Mouse (Mus musculus) midbrain, embryonic 15.5 days (tissue): ENCODE data around the gene Hoxb7. TPM values are rescaled to one million over a fixed set of nuclear protein-coding genes. Genes with fewer than 3 reads are reported as not detected.
A peak's percentile ranks its signal among the peaks of the same experiment; 100 is the strongest.

Experiments used
- ATAC-seq: fragments of 200-750 bp; cut with Nextera tagmentation; replicated peaks from 2 replicates; pipeline ENCODE4 v1.8.0; 2017; ENCODE audit warnings: moderate TSS enrichment
- H3K27ac ChIP-seq: fragments of 300-500 bp; sonication (generic); 2 replicates; pipeline ENCODE4 v1.5.1; 2015; ENCODE audit warnings: mild to moderate bottlenecking, inconsistent platforms
- H3K27me3 ChIP-seq: fragments of 300-500 bp; sonication (generic); replicated peaks from 2 replicates; pipeline ENCODE4 v1.6.1; 2015; ENCODE audit warnings: inconsistent platforms
- H3K36me3 ChIP-seq: fragments of 300-500 bp; sonication (generic); replicated peaks from 2 replicates; pipeline ENCODE4 v1.6.1; 2015; ENCODE audit warnings: inconsistent platforms
- H3K4me1 ChIP-seq: fragments of 300-500 bp; sonication (generic); 2 replicates; pipeline ENCODE4 v1.6.1; 2015; ENCODE audit warnings: inconsistent platforms
- H3K4me2 ChIP-seq: fragments of 300-500 bp; sonication (generic); 2 replicates; pipeline ENCODE4 v1.6.1; 2015; ENCODE audit warnings: inconsistent platforms, mild to moderate bottlenecking, moderate library complexity
- H3K4me3 ChIP-seq: fragments of 300-500 bp; sonication (generic); 2 replicates; pipeline ENCODE4 v1.5.1; 2015; ENCODE audit warnings: mild to moderate bottlenecking, inconsistent platforms
- H3K9ac ChIP-seq: fragments of 300-500 bp; sonication (generic); 2 replicates; pipeline ENCODE4 v1.6.1; 2015; ENCODE audit warnings: mild to moderate bottlenecking, inconsistent platforms
- H3K9me3 ChIP-seq: fragments of 300-500 bp; sonication (generic); 2 replicates; pipeline ENCODE4 v1.6.1; 2016; ENCODE audit warnings: inconsistent platforms
- WGBS: fragments of 180-500 bp; shearing (Covaris S2); methylation state at CpG from one replicate; pipeline ENCODE4 v1.1.7; 2015; ENCODE audit warnings: mixed read lengths; 5-methylcytosine and 5-hydroxymethylcytosine counted together
- polyA plus RNA-seq: library from polyadenylated mRNA; unstranded; fragments of >200 nt; fragmentation: Nextera tagmentation; extraction: Ambion mirVana; gene quantifications from 2 replicates; pipeline ENCODE4 v1.2.1, GENCODE M21; 2015

The Hoxb7 gene
- polyA plus RNA-seq, 1 experiment from 2014 or later: not detected

GRCm38 (mm10) chr11:96260310-96260970, 26.0 kb upstream of the Hoxb7 start:
- H3K27me3 ChIP-seq: peaks cover 96% of the 10 kb centered on the region
- no peak for ATAC-seq
- H3K9ac ChIP-seq: no peak overlapping the region
- no peaks in the 10 kb centered on the region for H3K36me3 ChIP-seq
- H3K4me2 ChIP-seq: no peak overlapping the region
- no peaks in the 10 kb centered on the region for H3K9me3 ChIP-seq
- 1% methylated on average over 23 of the region's 23 CpGs for WGBS
- H3K4me3 ChIP-seq: no peak overlapping the region
- H3K4me1 ChIP-seq: no peaks in the 10 kb centered on the region
- H3K27ac ChIP-seq: no peak overlapping the region

DNA sequence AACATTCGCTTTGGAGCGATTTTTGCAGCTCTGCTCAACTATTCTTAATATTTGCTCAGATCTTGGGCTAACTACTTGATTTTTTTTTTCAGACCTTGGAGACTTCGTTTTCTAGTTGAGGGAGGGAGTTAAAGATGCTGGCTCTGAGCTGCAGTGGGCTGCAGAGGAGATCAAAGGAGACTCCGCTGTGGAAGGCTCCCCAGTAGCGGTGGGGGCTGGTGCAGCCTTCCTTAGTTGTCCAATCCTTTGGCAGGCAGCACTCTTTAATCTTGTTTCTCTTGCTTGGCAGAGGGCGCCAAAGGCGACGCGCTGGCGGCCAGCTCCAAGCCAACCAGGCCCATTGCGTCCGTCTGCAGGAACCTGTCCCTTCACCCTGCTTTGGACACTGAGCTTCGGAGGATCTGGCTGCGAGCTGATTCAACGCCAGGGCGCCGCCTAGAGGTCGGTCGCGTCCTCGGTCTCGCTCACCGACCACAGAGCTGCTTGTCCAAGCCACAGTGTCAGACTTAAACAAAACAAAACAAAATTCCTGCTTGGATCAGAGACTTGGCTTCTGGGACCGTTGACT, 25.0 kb upstream of the Hoxb7 start:
- no peak overlapping the region for H3K4me3 ChIP-seq
- H3K27ac ChIP-seq: no peak overlapping the region
- no peaks in the 10 kb centered on the region for H3K36me3 ChIP-seq
- H3K9me3 ChIP-seq: no peaks in the 10 kb centered on the region
- 2% methylated on average over 24 of the region's 24 CpGs for WGBS
- no peak overlapping the region for H3K4me2 ChIP-seq
- ATAC-seq: no peak
- H3K4me1 ChIP-seq: no peaks in the 10 kb centered on the region
- peaks cover 96% of the 10 kb centered on the region for H3K27me3 ChIP-seq
- H3K9ac ChIP-seq: no peak overlapping the region

DNA sequence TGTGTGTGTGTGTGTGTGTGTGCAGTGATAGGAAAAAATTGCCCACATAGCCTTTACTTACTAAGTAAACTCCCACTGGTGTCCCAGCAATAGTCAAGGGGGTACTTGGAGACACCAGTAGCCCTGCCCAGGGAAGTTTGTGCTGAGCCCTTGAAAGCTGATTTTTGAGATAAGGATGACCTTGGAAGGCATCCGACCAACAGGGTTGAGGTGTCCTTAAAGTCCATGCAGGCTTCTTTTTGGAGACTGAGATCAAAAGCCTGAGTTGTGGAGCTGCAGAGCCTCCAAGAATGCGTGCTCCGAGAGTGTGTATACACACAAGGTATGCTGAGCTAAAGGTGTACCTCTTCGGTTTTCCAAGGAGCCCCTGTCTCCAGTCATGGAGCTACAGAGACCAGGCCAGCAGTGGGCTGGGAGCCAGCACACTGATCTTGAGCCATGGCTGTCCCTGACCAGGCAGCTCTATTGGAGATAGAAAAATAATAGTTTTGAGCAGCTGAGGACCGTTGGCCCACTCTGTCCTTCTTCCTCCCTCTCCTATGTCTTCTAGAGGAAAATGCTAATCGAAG, 24.1 kb upstream of the Hoxb7 start:
- Histone ChIP-seq H3K27ac (no peak overlapping the region), H3K9ac (no peak overlapping the region), H3K4me3 (no peak overlapping the region), H3K4me1 (no peaks in the 10 kb centered on the region), H3K27me3 (peaks cover 97% of the 10 kb centered on the region), H3K4me2 (no peak overlapping the region), H3K9me3 (no peaks in the 10 kb centered on the region), H3K36me3 (no peaks in the 10 kb centered on the region)
- 11% methylated on average over 6 of the region's 6 CpGs for WGBS
- ATAC-seq: no peak

DNA sequence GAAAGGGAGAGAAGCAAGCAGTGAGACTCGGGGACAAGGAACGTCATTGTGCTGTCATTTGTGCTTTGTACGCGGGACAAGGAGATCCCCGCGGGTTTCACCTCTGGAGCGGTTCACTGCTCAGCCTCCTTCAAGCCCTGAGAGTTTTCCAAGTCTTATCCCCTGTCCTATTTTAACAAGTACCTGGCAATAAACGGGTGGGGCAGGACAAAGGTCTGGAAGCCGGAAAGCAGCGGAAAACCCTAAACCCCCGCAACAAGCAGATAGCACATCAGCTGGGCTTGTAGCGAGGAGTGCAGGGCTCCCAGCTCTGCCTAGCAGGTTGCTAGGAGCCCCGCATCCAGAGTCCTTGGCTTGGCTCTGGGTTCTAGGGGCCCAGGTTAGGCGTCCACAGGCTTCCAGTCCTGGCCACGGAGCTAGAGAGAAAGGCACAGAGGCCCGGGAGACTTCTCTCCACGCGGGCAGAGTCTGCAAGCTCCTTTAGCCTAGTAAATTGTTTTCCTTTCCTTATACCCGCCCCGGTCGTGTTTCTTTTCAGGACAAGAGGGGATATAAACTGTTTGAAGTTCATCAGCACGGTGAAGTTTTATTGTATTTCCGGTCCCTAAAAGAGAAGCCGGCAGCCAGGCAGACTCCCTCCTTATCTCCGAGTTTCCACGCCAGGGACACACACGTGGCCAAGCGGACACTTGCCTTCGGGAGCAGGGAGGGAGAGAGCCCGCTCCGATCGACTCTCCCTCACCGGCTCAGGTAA, 22.6 kb upstream of the Hoxb7 start:
- Histone ChIP-seq H3K27ac (no peak overlapping the region), H3K27me3 (peaks cover 95% of the 10 kb centered on the region), H3K9ac (no peak overlapping the region), H3K9me3 (no peaks in the 10 kb centered on the region), H3K4me2 (no peak overlapping the region), H3K36me3 (no peaks in the 10 kb centered on the region), H3K4me3 (no peak overlapping the region), H3K4me1 (no peaks in the 10 kb centered on the region)
- ATAC-seq: no peak
- 1% methylated on average over 33 of the region's 33 CpGs for WGBS

- Histone ChIP-seq H3K9me3 (no peaks in the 10 kb centered on the region), H3K4me2 (no peak overlapping the region), H3K36me3 (no peaks in the 10 kb centered on the region), H3K4me1 (no peaks in the 10 kb centered on the region), H3K4me3 (no peak overlapping the region), H3K27ac (no peak overlapping the region), H3K27me3 (peaks cover 95% of the 10 kb centered on the region), H3K9ac (no peak overlapping the region)
- WGBS: under 1% methylated on average over 8 of the region's 8 CpGs
- no peak for ATAC-seq
Measured at GRCm38 (mm10) chr11:96264390-96265020, 21.9 kb upstream of the Hoxb7 start.

DNA sequence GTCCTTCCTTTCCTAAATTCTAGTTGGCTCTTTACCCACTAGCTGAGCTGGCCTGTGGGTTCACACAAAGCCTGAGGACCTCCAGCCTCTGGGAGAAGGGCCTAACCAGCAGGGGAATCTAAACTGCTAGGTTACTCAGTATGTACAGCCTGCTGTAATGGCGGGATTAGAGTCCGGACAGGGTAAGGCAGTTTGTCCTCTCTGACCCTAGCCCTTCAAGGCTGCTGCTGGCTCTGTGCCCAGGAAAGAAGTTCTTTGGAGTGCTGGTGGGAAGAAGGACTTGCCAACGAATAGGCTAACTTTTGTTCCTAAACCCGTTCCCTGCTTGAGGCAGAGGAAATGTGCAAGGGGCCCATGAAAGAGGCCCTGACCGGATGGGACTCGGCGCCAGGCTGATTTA, 20.5 kb upstream of the Hoxb7 start:
- Histone ChIP-seq H3K4me2 (no peak overlapping the region), H3K9me3 (no peaks in the 10 kb centered on the region), H3K27ac (no peak overlapping the region), H3K9ac (no peak overlapping the region), H3K27me3 (peaks cover 97% of the 10 kb centered on the region), H3K36me3 (no peaks in the 10 kb centered on the region), H3K4me3 (no peak overlapping the region), H3K4me1 (no peaks in the 10 kb centered on the region; the same call in 1 of the 2 replicates)
- no peak for ATAC-seq
- under 1% methylated on average over 7 of the region's 7 CpGs for WGBS

GRCm38 (mm10) chr11:96267021-96267920, 19.2 kb upstream of the Hoxb7 start:
- Histone ChIP-seq H3K4me3 (no peak overlapping the region), H3K4me2 (no peak overlapping the region), H3K36me3 (no peaks in the 10 kb centered on the region), H3K27ac (no peak overlapping the region), H3K9me3 (no peaks in the 10 kb centered on the region), H3K27me3 (peaks cover 97% of the 10 kb centered on the region), H3K9ac (no peak overlapping the region), H3K4me1 (peaks cover under 1% of the 10 kb centered on the region; the same call in 1 of the 2 replicates)
- WGBS: 7% methylated on average over 7 of the region's 7 CpGs
- no peak for ATAC-seq

GRCm38 (mm10) chr11:96268031-96268745, 18.2 kb upstream of the Hoxb7 start:
- Histone ChIP-seq H3K9me3 (no peaks in the 10 kb centered on the region), H3K4me2 (no peak overlapping the region), H3K4me3 (no peak overlapping the region), H3K27me3 (peaks cover 97% of the 10 kb centered on the region), H3K9ac (no peak overlapping the region), H3K36me3 (no peaks in the 10 kb centered on the region), H3K27ac (no peak overlapping the region), H3K4me1 (peaks cover 4% of the 10 kb centered on the region; the same call in 1 of the 2 replicates)
- 7% methylated on average over 1 of the region's 1 CpGs for WGBS
- no peak for ATAC-seq

DNA sequence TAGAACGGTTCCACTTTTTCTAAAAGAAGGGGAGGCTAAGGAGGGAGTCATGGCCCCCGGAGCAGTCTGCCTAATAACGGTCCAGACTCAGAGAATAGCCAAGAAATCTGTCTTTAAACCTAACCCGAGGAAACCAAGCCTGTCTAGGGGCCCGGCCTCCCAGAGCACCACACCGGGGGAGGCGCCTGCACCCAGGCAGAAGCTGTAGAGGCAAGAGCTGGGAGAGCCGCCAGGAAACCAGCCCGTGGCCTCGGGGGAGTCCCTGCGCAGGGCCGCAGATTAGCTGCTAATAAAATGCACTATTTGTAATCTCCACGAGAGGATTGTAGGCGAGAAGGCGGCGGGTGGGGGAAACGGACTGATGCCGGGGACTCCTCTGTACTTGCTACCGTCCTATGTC, 16.6 kb upstream of the Hoxb7 start:
- Histone ChIP-seq H3K27ac (no peak overlapping the region), H3K9ac (no peak overlapping the region), H3K36me3 (no peaks in the 10 kb centered on the region), H3K27me3 (peaks cover 97% of the 10 kb centered on the region), H3K4me1 (peaks cover 4% of the 10 kb centered on the region; the same call in 1 of the 2 replicates), H3K9me3 (no peaks in the 10 kb centered on the region), H3K4me2 (no peak overlapping the region), H3K4me3 (no peak overlapping the region)
- no peak for ATAC-seq
- under 1% methylated on average over 19 of the region's 19 CpGs for WGBS

DNA sequence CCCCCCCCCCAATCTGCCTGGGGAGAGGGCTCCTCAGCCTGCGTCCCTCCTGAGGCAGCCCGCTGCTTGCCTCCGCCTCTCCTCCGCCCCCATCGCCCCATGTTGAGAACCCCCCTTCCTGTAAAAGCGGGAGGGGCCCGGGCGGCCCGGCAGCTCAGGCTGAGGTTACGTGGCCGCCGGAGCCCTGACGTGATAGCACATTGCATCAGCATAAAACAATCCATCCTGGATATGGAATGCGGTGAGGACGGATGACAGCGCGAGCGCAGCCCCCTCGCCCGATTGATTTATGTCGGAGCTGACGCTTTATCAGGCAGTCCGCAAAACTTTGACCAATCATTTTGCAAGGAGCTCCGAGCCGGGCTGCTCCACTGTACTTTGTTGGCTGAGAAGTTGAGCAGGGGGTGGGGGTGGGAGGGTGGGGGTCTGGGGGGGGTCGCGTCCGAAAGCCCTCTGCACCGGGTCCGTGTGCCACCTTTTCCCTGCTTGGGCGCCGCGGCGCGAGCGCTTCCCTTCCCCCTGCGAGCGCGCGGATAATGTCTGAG, 15.4 kb upstream of the Hoxb7 start, which contains the start of gene Hoxb9:
Hoxb9 (plus strand) TSS at position 462 of the 545 bp plus-strand sequence.
- peaks cover 98% of the 10 kb centered on the region for H3K27me3 ChIP-seq
- peak within 1 kb of the TSS; percentile 24 for H3K4me2 ChIP-seq
- no peak within 1 kb of the TSS for H3K27ac ChIP-seq
- under 1% methylated on average over 38 of the region's 40 CpGs for WGBS
- ATAC-seq: no peak
- peaks cover 4% of the 10 kb centered on the region; the same call in 1 of the 2 replicates for H3K4me1 ChIP-seq
- H3K36me3 ChIP-seq: no peaks in the 10 kb centered on the region
- H3K4me3 ChIP-seq: no peak within 1 kb of the TSS
- no peaks in the 10 kb centered on the region for H3K9me3 ChIP-seq
- H3K9ac ChIP-seq: no peak within 1 kb of the TSS
